Mouse (Mus musculus): Measurements from ENCODE around the gene Slc12a5.

GRCm38 (mm10) chr2:164962183-164962580 is 1.6 kb downstream of the Slc12a5 start:
- TF ChIP-seq CTCF (IDR thresholded peaks at IDR 0.05) (no peak), EP300 (IDR thresholded peaks at IDR 0.05) (no peak)
